Mouse (Mus musculus) cerebellum, postnatal 10 days (tissue): ENCODE data around the gene Olfr912.

ENCODE experiments used
- DNase-seq, 2 experiments: peaks; one replicate each; pipeline ENCODE4 v3.0.0; 2021; ENCODE audit warnings: mixed read lengths in 2 of 2

The Olfr912 gene

DNA sequence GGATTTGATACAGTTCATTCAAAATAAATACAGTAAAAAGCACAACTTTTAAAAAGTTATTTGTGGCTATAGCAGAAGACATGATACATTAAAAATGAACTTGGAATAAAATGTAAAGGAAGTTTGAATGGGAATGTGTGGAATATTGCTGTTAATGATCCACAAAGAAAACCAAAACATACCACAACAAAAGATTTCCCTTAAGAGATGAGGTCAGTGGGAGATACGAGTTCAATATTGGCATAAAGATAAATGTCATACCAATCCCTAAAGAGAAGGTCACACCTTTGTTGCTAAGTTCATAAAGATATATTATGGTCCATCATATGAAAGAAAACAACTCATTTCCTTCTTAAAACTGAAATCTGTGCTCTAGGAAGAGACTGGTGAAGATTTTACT is at the start of gene Olfr912:
Gene Olfr912 (plus strand): TSS at position 301 of the 400 bp plus-strand sequence.
- no peak for DNase-seq

- no peak for DNase-seq
Measured at GRCm38 (mm10) chr9:38537549-38537948, 42.4 kb upstream of the Olfr912 start, which contains the start of gene Olfr910. Olfr910 (plus strand) TSS chr9:38537849.

GRCm38 (mm10) chr9:38591056-38591455 is 11.1 kb downstream of the Olfr912 start:
- DNase-seq = no peak

DNA sequence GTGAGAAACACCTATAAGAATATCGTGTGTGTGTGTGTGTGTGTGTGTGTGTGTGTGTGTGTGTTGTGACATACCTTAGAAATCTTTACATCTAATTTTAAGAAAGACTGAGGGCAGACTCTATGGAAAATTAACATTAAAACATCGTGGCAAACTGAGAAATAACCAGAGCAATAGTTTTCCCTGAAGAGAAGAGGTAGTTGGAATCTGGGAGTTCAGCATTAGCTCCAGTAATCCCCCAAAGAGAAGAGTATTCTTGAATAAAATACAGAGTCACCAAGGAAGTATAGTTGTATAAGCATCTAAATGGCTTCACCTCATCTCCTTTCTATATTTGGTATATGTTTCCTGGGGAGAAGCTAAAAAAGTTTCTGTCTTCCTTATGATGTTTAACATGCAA is 12.5 kb downstream of the Olfr912 start, which contains the start of gene Olfr913:
Gene Olfr913 (plus strand): TSS at position 301 of the 400 bp plus-strand sequence.
- DNase-seq = no peak

GRCm38 (mm10) chr9:38604802-38605201 is 24.8 kb downstream of the Olfr912 start, which contains the start of gene Olfr914:
Olfr914 (plus strand) TSS chr9:38605102.
- no peak for DNase-seq

DNA sequence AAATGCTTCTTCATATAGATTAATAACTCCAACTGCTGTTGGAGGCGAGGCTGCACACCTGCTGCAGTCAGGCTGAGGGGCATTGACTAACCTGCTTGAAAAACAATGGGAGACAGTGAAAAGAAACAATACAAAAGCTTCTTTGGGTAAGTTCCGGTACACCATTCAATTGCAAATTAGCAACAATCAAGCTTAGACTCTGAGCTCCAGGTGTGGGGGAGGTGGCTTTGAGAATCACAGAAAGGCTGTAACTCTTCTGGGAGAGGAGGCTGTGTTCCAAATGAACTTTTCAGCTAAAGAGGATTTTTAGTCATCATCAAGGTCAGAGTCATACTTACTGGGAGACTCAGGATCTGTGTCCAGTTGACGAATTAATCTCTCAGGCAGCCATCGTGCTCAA is 52.4 kb downstream of the Olfr912 start:
- no peak for DNase-seq
